Mouse (Mus musculus): ENCODE measurements around the gene Phactr2. TPM values are rescaled to one million over a fixed set of nuclear protein-coding genes. Genes with fewer than 3 reads are reported as not detected.

Phactr2 gene
- polyA plus RNA-seq, 2 experiments, result 1.5 to 3.5 TPM

GRCm38 (mm10) chr10:13485958-13486357, 11.7 kb upstream of the Phactr2 start:
- no peak overlapping the region for H3K27ac ChIP-seq
- H3K4me2 ChIP-seq (ENCODE audit: low read depth), result no peak overlapping the region
- TF ChIP-seq CTCF (IDR thresholded peaks at IDR 0.05; ENCODE audit: low read depth), result no peak
- no peak for TF ChIP-seq EP300 (IDR thresholded peaks at IDR 0.05; ENCODE audit: low read depth)
- no peak for DNase-seq (ENCODE audit: low read depth in 3 of 3, low spot score in 3 of 3)
- no peak for ATAC-seq (ENCODE audit: insufficient read depth)
- no peak overlapping the region for H3K9ac ChIP-seq (replicated peaks)
- H3K27me3 ChIP-seq (ENCODE audit: control insufficient read depth, insufficient read depth, low read length), result no peaks in the 10 kb centered on the region
- H3K36me3 ChIP-seq (replicated peaks; ENCODE audit: control insufficient read depth, insufficient read depth, low read depth), result no peaks in the 10 kb centered on the region
- H3K4me3 ChIP-seq (ENCODE audit: insufficient read depth in 1 of 2, low read depth in 2 of 2, low read length in 2 of 2), result no peak overlapping the region
- no peaks in the 10 kb centered on the region for H3K9me3 ChIP-seq (ENCODE audit: control insufficient read depth, low read length)
- 61% methylated on average over 4 of the region's 4 CpGs for WGBS (ENCODE audit: insufficient replicate concordance)
- no peaks in the 10 kb centered on the region for H3K4me1 ChIP-seq (replicated peaks; ENCODE audit: control insufficient read depth in 2 of 2, insufficient read depth in 2 of 2, low read length in 1 of 2)

- H3K9ac ChIP-seq (replicated peaks), result no peak overlapping the region
- H3K36me3 ChIP-seq (replicated peaks; ENCODE audit: control insufficient read depth, insufficient read depth, low read depth), result no peaks in the 10 kb centered on the region
- peaks cover 15% of the 10 kb centered on the region for H3K27me3 ChIP-seq (ENCODE audit: control insufficient read depth, insufficient read depth, low read length)
- no peak for DNase-seq (ENCODE audit: low read depth in 3 of 3, low spot score in 3 of 3)
- no peak for ATAC-seq (ENCODE audit: insufficient read depth)
- H3K9me3 ChIP-seq (ENCODE audit: control insufficient read depth, low read length), result no peaks in the 10 kb centered on the region
- no peak overlapping the region for H3K4me2 ChIP-seq (ENCODE audit: low read depth)
- no peak overlapping the region for H3K4me3 ChIP-seq (ENCODE audit: insufficient read depth in 1 of 2, low read depth in 2 of 2, low read length in 2 of 2)
- H3K4me1 ChIP-seq (replicated peaks; ENCODE audit: control insufficient read depth in 2 of 2, insufficient read depth in 2 of 2, low read length in 1 of 2), result peaks cover 0 to 3% of the 10 kb centered on the region in 2 experiments; a peak in 1 of 4 replicates
- TF ChIP-seq EP300 (IDR thresholded peaks at IDR 0.05; ENCODE audit: low read depth), result no peak
- no peak for TF ChIP-seq CTCF (IDR thresholded peaks at IDR 0.05; ENCODE audit: low read depth)
- 60% methylated on average over 6 of the region's 6 CpGs for WGBS (ENCODE audit: insufficient replicate concordance)
- no peak overlapping the region for H3K27ac ChIP-seq
Measured at GRCm38 (mm10) chr10:13479341-13479740, 5.1 kb upstream of the Phactr2 start.

- WGBS (ENCODE audit: insufficient replicate concordance), result 28% methylated on average over 7 of the region's 7 CpGs
- H3K9ac ChIP-seq (replicated peaks), result no peak overlapping the region
- H3K27me3 ChIP-seq (ENCODE audit: control insufficient read depth, insufficient read depth, low read length), result peaks cover 31% of the 10 kb centered on the region
- DNase-seq (ENCODE audit: low read depth in 3 of 3, low spot score in 3 of 3) (no peak), ATAC-seq (ENCODE audit: insufficient read depth) (no peak)
- H3K4me2 ChIP-seq (ENCODE audit: low read depth), result no peak overlapping the region
- H3K4me3 ChIP-seq (ENCODE audit: insufficient read depth in 1 of 2, low read depth in 2 of 2, low read length in 2 of 2), result 0 out of 4 replicates have a peak overlapping the region, but pooled peaks of 1 of the 2 experiments have one; percentile 4
- no peaks in the 10 kb centered on the region for H3K36me3 ChIP-seq (replicated peaks; ENCODE audit: control insufficient read depth, insufficient read depth, low read depth)
- H3K9me3 ChIP-seq (ENCODE audit: control insufficient read depth, low read length), result no peaks in the 10 kb centered on the region
- TF ChIP-seq EP300 (IDR thresholded peaks at IDR 0.05; ENCODE audit: low read depth), result no peak
- TF ChIP-seq CTCF (IDR thresholded peaks at IDR 0.05; ENCODE audit: low read depth), result no peak
- H3K27ac ChIP-seq, result no peak overlapping the region
- peaks cover 0 to 4% of the 10 kb centered on the region in 2 experiments; a peak in 1 of 4 replicates for H3K4me1 ChIP-seq (replicated peaks; ENCODE audit: control insufficient read depth in 2 of 2, insufficient read depth in 2 of 2, low read length in 1 of 2)
Measured at GRCm38 (mm10) chr10:13475121-13475520, 909 bp upstream of the Phactr2 start.

GRCm38 (mm10) chr10:13474568-13474955, 350 bp upstream of the Phactr2 start:
- no peak overlapping the region for H3K27ac ChIP-seq

GRCm38 (mm10) chr10:13473287-13473832, 852 bp downstream of the Phactr2 start:
- no peak for ATAC-seq (ENCODE audit: insufficient read depth)
- WGBS (ENCODE audit: insufficient replicate concordance), result 18% methylated on average over 17 of the region's 17 CpGs
- no peak for TF ChIP-seq EP300 (IDR thresholded peaks at IDR 0.05; ENCODE audit: low read depth)
- no peak for TF ChIP-seq CTCF (IDR thresholded peaks at IDR 0.05; ENCODE audit: low read depth)

More at GRCm38 (mm10) chr10:13474568-13474955, 350 bp upstream of the Phactr2 start:
- peak overlapping the region; percentile 69 for H3K4me2 ChIP-seq (ENCODE audit: low read depth)
- peaks cover 0 to 4% of the 10 kb centered on the region in 2 experiments; a peak in 1 of 4 replicates for H3K4me1 ChIP-seq (replicated peaks; ENCODE audit: control insufficient read depth in 2 of 2, insufficient read depth in 2 of 2, low read length in 1 of 2)
- ATAC-seq (ENCODE audit: insufficient read depth), result no peak
- H3K9me3 ChIP-seq (ENCODE audit: control insufficient read depth, low read length), result no peaks in the 10 kb centered on the region
- H3K4me3 ChIP-seq (ENCODE audit: insufficient read depth in 1 of 2, low read depth in 2 of 2, low read length in 2 of 2), result peak overlapping the region; percentile 54 to 57
- TF ChIP-seq EP300 (IDR thresholded peaks at IDR 0.05; ENCODE audit: low read depth), result no peak
- TF ChIP-seq CTCF (IDR thresholded peaks at IDR 0.05; ENCODE audit: low read depth), result no peak
- peaks cover 31% of the 10 kb centered on the region for H3K27me3 ChIP-seq (ENCODE audit: control insufficient read depth, insufficient read depth, low read length)
- 4% methylated on average over 10 of the region's 10 CpGs for WGBS (ENCODE audit: insufficient replicate concordance)
- no peak overlapping the region for H3K9ac ChIP-seq (replicated peaks)
- DNase-seq (ENCODE audit: low read depth in 3 of 3, low spot score in 3 of 3), result no peak
- no peaks in the 10 kb centered on the region for H3K36me3 ChIP-seq (replicated peaks; ENCODE audit: control insufficient read depth, insufficient read depth, low read depth)

More at GRCm38 (mm10) chr10:13473287-13473832, 852 bp downstream of the Phactr2 start:
- Histone ChIP-seq H3K27ac (no peak overlapping the region), H3K9ac (replicated peaks) (no peak overlapping the region), H3K9me3 (ENCODE audit: control insufficient read depth, low read length) (no peaks in the 10 kb centered on the region), H3K27me3 (ENCODE audit: control insufficient read depth, insufficient read depth, low read length) (peaks cover 31% of the 10 kb centered on the region), H3K4me2 (ENCODE audit: low read depth) (peak overlapping the region; percentile 69), H3K36me3 (replicated peaks; ENCODE audit: control insufficient read depth, insufficient read depth, low read depth) (no peaks in the 10 kb centered on the region), H3K4me1 (replicated peaks; ENCODE audit: control insufficient read depth in 2 of 2, insufficient read depth in 2 of 2, low read length in 1 of 2) (peaks cover 0 to 4% of the 10 kb centered on the region in 2 experiments; a peak in 1 of 4 replicates), H3K4me3 (ENCODE audit: insufficient read depth in 1 of 2, low read depth in 2 of 2, low read length in 2 of 2) (peak overlapping the region; percentile 54 to 57)
- DNase-seq (ENCODE audit: low read depth in 3 of 3, low spot score in 3 of 3), result no peak

Data from liver, embryonic 14.5 days (tissue).